Mouse (Mus musculus): ENCODE measurements around the gene Rundc3a.

Gene Rundc3a

DNA sequence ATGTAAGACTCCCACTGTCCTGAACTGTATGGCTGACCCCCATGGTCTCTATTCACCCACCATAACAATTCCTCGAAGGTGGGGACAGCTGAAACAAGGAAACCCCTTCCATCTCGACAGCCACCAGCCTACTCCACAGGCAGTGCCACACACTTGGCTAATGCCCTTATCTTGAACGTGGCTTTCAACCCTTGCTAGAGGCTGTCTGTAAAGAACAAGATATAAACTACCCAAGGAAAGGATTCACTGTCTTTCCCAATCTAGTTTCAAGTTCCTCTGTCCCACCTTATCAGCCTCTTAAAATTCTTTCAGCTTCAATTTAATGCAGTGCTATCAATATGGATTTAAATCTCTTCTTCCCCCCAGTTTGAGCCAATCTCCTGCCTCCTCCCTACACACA lies 36.3 kb downstream of the Rundc3a start:
- no peak for TF ChIP-seq GATA4 (IDR thresholded peaks at IDR 0.05; ENCODE audit: insufficient replicate concordance, low read length)

GRCm38 (mm10) chr11:102430121-102431017 lies 37.2 kb downstream of the Rundc3a start, which contains the start of gene Grn:
TSS of gene Grn (plus strand) at chr11:102430315.
- TF ChIP-seq GATA4 (IDR thresholded peaks at IDR 0.05; ENCODE audit: insufficient replicate concordance, low read length): no peak

- TF ChIP-seq GATA4 (IDR thresholded peaks at IDR 0.05; ENCODE audit: insufficient replicate concordance, low read length): no peak
These were observed 37.9 kb downstream of the Rundc3a start for GRCm38 (mm10) chr11:102431018-102431645.

GRCm38 (mm10) chr11:102431728-102432114 lies 38.5 kb downstream of the Rundc3a start:
- no peak for TF ChIP-seq GATA4 (IDR thresholded peaks at IDR 0.05; ENCODE audit: insufficient replicate concordance, low read length)

DNA sequence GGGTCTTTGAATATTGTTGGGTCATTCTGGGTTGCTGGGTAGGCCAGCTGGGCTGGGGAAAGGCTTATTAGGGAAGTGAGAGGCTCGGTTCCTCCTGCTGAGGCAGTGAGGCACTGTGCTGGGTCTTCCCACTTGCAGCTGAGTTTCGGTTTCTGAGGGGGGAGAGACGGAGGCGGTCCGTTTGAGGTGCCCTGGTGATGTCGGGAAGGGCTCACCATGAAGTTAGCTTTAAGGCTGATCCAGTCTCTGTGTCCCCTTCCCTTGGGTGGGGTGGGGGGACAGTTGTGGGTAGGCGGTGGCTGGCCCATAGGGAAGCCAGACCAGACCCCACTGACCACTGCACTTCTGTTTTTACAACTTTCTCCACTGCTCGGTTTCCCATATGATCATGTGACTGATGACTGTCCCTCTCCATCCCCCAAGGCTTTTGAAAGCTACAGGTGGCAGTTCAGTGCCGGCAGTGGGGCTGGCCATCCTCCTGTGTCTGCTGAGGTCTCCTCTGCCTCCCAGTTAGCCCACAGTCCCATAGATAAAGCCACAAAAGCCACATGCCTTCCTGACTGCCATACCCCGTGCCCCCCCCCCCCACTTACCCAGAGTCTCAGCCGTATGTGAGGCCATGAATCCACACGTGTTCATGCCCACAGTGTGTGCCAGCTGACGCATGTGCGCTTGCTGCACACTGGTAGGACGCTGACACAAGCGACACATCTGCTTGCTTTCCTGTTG lies 39.1 kb downstream of the Rundc3a start:
- TF ChIP-seq GATA4 (IDR thresholded peaks at IDR 0.05; ENCODE audit: insufficient replicate concordance, low read length): no peak

GRCm38 (mm10) chr11:102432896-102433295 lies 39.7 kb downstream of the Rundc3a start:
- no peak for TF ChIP-seq GATA4 (IDR thresholded peaks at IDR 0.05; ENCODE audit: insufficient replicate concordance, low read length)

DNA sequence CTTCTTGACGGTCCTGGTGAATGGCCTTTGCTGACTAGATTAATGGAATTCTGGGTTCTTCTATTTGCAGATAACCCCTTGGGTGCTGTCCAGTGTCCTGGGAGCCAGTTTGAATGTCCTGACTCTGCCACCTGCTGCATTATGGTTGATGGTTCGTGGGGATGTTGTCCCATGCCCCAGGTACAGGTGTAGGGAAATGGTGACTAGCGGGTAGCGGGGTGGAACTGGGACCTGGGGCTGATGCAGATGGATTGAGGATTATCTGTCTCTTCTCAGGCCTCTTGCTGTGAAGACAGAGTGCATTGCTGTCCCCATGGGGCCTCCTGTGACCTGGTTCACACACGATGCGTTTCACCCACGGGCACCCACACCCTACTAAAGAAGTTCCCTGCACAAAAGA lies 40.7 kb downstream of the Rundc3a start:
- no peak for TF ChIP-seq GATA4 (IDR thresholded peaks at IDR 0.05; ENCODE audit: insufficient replicate concordance, low read length)

DNA sequence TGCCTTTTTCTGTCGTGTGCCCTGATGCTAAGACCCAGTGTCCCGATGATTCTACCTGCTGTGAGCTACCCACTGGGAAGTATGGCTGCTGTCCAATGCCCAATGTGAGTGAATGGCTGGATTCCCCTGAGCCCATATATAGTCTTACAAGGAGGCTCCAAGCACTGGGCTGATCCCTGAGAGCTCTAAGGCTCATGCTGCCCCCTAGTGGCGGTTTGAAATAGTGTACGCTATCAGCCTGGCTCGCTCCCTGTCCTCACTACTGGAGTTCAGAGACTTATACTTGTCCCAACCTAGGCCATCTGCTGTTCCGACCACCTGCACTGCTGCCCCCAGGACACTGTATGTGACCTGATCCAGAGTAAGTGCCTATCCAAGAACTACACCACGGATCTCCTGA lies 41.2 kb downstream of the Rundc3a start:
- TF ChIP-seq GATA4 (IDR thresholded peaks at IDR 0.05; ENCODE audit: insufficient replicate concordance, low read length): no peak

- TF ChIP-seq GATA4 (IDR thresholded peaks at IDR 0.05; ENCODE audit: insufficient replicate concordance, low read length): no peak
These were observed 41.9 kb downstream of the Rundc3a start for GRCm38 (mm10) chr11:102434816-102435705.

DNA sequence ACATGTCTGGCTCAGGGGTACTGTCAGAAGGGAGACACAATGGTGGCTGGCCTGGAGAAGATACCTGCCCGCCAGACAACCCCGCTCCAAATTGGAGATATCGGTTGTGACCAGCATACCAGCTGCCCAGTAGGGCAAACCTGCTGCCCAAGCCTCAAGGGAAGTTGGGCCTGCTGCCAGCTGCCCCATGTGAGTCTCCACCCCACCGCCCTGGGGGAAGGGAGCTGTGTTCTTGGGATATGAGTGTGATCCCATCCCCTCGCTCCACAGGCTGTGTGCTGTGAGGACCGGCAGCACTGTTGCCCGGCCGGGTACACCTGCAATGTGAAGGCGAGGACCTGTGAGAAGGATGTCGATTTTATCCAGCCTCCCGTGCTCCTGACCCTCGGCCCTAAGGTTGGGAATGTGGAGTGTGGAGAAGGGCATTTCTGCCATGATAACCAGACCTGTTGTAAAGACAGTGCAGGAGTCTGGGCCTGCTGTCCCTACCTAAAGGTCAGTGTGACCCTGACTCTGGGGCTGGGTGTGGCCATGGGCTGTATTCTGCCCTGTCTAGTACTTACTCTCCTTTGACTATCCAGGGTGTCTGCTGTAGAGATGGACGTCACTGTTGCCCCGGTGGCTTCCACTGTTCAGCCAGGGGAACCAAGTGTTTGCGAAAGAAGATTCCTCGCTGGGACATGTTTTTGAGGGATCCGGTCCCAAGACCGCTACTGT lies 42.7 kb downstream of the Rundc3a start:
- no peak for TF ChIP-seq GATA4 (IDR thresholded peaks at IDR 0.05; ENCODE audit: insufficient replicate concordance, low read length)

DNA sequence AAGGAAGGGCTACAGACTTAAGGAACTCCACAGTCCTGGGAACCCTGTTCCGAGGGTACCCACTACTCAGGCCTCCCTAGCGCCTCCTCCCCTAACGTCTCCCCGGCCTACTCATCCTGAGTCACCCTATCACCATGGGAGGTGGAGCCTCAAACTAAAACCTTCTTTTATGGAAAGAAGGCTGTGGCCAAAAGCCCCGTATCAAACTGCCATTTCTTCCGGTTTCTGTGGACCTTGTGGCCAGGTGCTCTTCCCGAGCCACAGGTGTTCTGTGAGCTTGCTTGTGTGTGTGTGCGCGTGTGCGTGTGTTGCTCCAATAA lies 43.2 kb downstream of the Rundc3a start:
- TF ChIP-seq GATA4 (IDR thresholded peaks at IDR 0.05; ENCODE audit: insufficient replicate concordance, low read length): no peak

- TF ChIP-seq GATA4 (IDR thresholded peaks at IDR 0.05; ENCODE audit: insufficient replicate concordance, low read length): no peak
These were observed 44.2 kb downstream of the Rundc3a start for GRCm38 (mm10) chr11:102437120-102438061.
